Mouse (Mus musculus) hindbrain, embryonic 10.5 days (tissue): Measurements from ENCODE around the gene Gm12185. TPM values are rescaled to one million over a fixed set of nuclear protein-coding genes. Genes with fewer than 3 reads are reported as not detected.
"Not testable (repeated sequence)": the region's sequence is repeated elsewhere in the genome, so short reads cannot be mapped to it uniquely, and the experiment has no call there.

Experiments used
- DNase-seq: peaks from one replicate; pipeline ENCODE4 v3.0.0-alpha.2; 2017; ENCODE audit warnings: low spot score
- H3K27ac ChIP-seq: fragments of 300-500 bp; sonication (generic); 2 replicates; pipeline ENCODE4 v1.5.1; 2016; ENCODE audit warnings: mild to moderate bottlenecking, moderate library complexity
- H3K27me3 ChIP-seq: fragments of 300-500 bp; sonication (generic); 2 replicates; pipeline ENCODE4 v1.6.1; 2016; ENCODE audit warnings: mild to moderate bottlenecking; ENCODE audit not compliant: poor library complexity, insufficient read depth, severe bottlenecking
- H3K36me3 ChIP-seq: fragments of 300-500 bp; sonication (generic); 2 replicates; pipeline ENCODE4 v1.6.1; 2016; ENCODE audit warnings: mild to moderate bottlenecking, moderate library complexity
- H3K4me1 ChIP-seq: fragments of 300-500 bp; sonication (generic); replicated peaks from 2 replicates; pipeline ENCODE4 v1.6.1; 2016; ENCODE audit warnings: mild to moderate bottlenecking
- H3K4me3 ChIP-seq: fragments of 300-500 bp; sonication (generic); 2 replicates; pipeline ENCODE4 v1.5.1; 2016; ENCODE audit warnings: mild to moderate bottlenecking, moderate library complexity
- H3K9me3 ChIP-seq: fragments of 300-500 bp; sonication (generic); 2 replicates; pipeline ENCODE4 v1.6.1; 2016; ENCODE audit warnings: mild to moderate bottlenecking, moderate library complexity
- WGBS: fragments of 180-500 bp; shearing (Covaris S2); methylation state at CpG from one replicate; pipeline ENCODE4 v1.1.7; 2016; 5-methylcytosine and 5-hydroxymethylcytosine counted together
- polyA plus RNA-seq: library from polyadenylated mRNA; unstranded; fragments of >200 nt; fragmentation: Nextera tagmentation; extraction: Ambion mirVana; gene quantifications from 2 replicates; pipeline ENCODE4 v1.2.1, GENCODE M21; 2016

Gene Gm12185
- polyA plus RNA-seq, 1 experiment from 2014 or later = not detected

- H3K4me1 ChIP-seq, H3K27me3 ChIP-seq, DNase-seq, H3K27ac ChIP-seq, H3K36me3 ChIP-seq, H3K4me3 ChIP-seq, H3K9me3 ChIP-seq: not testable (repeated sequence)
- WGBS = no CpG with 5 or more reads among the region's 1 CpGs
Observed at GRCm38 (mm10) chr11:48974686-48975085, 17.3 kb downstream of the Gm12185 start.

DNA sequence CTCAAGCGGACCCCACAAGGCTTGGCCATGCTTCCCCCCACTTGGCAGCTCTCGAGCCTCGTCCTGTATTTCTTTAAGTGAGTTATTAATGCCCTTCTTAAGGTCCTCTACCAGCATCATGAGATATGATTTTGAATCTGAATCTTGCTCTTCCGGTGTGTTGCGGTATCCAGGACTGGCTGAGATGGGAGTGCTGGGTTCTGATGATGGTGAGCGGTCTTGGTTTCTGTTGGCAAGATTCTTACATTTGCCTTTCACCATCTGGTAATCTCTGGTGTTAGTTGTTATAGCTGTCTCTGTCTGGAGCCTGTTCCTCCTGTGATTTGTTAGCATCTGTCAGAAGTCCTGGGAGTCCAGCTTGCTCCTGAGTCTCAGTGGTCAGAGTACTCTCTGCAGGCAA is 45.9 kb downstream of the Gm12185 start, which contains the start of gene Psme2b:
TSS of gene Psme2b (minus strand) at position 101 of the 400 bp plus-strand sequence.
- not testable (repeated sequence) for H3K36me3 ChIP-seq, H3K27ac ChIP-seq, DNase-seq, H3K4me1 ChIP-seq, H3K4me3 ChIP-seq, H3K9me3 ChIP-seq, H3K27me3 ChIP-seq
- 93% methylated on average over 6 of the region's 6 CpGs for WGBS

- not testable (repeated sequence) for DNase-seq, H3K27me3 ChIP-seq, H3K4me3 ChIP-seq, H3K9me3 ChIP-seq, H3K27ac ChIP-seq, H3K36me3 ChIP-seq, H3K4me1 ChIP-seq
Observed at GRCm38 (mm10) chr11:48939286-48939685, 52.7 kb downstream of the Gm12185 start.

DNA sequence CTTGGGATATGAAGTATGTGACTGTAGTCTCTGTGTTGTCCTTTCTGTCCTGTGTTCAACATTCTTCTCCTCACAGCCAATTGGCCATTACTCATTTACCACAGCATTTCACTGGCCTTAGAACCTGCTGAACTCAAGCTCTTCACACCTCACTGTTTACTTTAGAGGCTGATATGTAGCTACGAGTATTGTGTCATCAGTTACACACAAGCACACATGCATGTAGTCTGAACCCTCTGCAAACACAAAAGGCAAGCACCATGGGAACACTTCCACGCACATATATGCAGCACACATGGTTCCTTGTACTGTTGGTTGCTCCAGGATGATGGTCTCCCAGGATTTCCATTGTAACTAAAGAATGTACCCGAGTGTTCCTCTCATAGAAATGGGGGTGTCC is 56.7 kb downstream of the Gm12185 start:
- not testable (repeated sequence) for H3K27me3 ChIP-seq, DNase-seq, H3K9me3 ChIP-seq, H3K4me1 ChIP-seq, H3K27ac ChIP-seq, H3K36me3 ChIP-seq, H3K4me3 ChIP-seq
- no CpG with 5 or more reads among the region's 3 CpGs for WGBS

- H3K9me3 ChIP-seq, H3K27me3 ChIP-seq, H3K4me1 ChIP-seq, DNase-seq, H3K27ac ChIP-seq, H3K4me3 ChIP-seq, H3K36me3 ChIP-seq: not testable (repeated sequence)
- WGBS = 86% methylated on average over 1 of the region's 1 CpGs
Observed at GRCm38 (mm10) chr11:48933923-48934322, 58.1 kb downstream of the Gm12185 start.

DNA sequence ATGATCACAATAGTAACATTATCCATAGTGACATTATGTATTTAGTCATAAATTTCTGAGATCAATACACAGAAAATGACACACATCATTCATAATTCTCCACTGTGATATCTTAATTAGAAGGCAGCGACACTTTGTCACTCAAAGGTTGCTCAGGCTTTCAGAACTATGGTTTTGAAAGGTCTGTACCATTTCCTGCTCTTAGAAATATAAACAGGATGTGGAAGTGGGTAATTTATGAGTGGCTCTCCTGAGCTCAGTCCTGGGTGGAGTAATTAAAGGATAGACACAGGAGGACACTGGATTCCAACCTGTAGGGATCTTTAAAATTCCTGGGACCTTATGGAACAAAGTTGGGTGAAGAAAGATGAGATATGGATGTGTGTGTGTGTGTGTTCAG is 58.6 kb downstream of the Gm12185 start:
- not testable (repeated sequence) for H3K4me3 ChIP-seq, H3K9me3 ChIP-seq, H3K27ac ChIP-seq, H3K27me3 ChIP-seq, H3K4me1 ChIP-seq, DNase-seq, H3K36me3 ChIP-seq
- WGBS = 90% methylated on average over 1 of the region's 1 CpGs

- not testable (repeated sequence) for H3K36me3 ChIP-seq, H3K9me3 ChIP-seq, H3K4me3 ChIP-seq, H3K27ac ChIP-seq, H3K27me3 ChIP-seq, DNase-seq, H3K4me1 ChIP-seq
- WGBS = 95% methylated on average over 1 of the region's 1 CpGs
Observed at GRCm38 (mm10) chr11:48928068-48928467, 64.0 kb downstream of the Gm12185 start.

GRCm38 (mm10) chr11:48926437-48926836 is 65.6 kb downstream of the Gm12185 start:
- H3K36me3 ChIP-seq, H3K9me3 ChIP-seq, H3K4me3 ChIP-seq, DNase-seq, H3K4me1 ChIP-seq, H3K27me3 ChIP-seq, H3K27ac ChIP-seq: not testable (repeated sequence)

DNA sequence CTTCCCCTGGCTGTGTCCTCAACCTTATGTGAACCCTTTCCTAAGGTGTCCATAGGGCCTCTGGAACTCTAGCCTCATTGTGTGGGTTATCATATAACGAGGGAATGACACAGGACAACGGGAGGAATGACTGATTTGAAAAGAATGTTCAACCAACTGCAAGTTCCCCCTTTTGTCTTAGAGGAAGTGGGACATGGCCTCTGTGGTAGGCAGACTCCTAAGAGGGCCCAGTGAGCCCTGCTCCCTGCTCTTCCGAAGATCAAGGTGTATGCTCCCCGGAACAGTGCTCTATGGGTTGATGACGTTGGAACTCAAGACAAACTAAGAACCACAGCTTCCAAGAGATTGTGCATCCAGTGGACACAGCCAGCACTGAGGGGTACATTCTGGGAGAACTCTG is 68.2 kb downstream of the Gm12185 start:
- H3K9me3 ChIP-seq, H3K4me3 ChIP-seq, H3K4me1 ChIP-seq, DNase-seq, H3K27ac ChIP-seq, H3K27me3 ChIP-seq, H3K36me3 ChIP-seq: not testable (repeated sequence)
- 93% methylated on average over 5 of the region's 5 CpGs for WGBS

GRCm38 (mm10) chr11:48918380-48918779 is 73.6 kb downstream of the Gm12185 start:
- Histone ChIP-seq H3K27ac (no peak overlapping the region), H3K36me3 (no peaks in the 10 kb centered on the region), H3K4me3 (no peak overlapping the region), H3K9me3 (no peaks in the 10 kb centered on the region), H3K4me1 (no peaks in the 10 kb centered on the region), H3K27me3 (no peaks in the 10 kb centered on the region)
- WGBS = 90% methylated on average over 3 of the region's 3 CpGs
- no peak for DNase-seq

GRCm38 (mm10) chr11:48913611-48914010 is 78.4 kb downstream of the Gm12185 start:
- H3K36me3 ChIP-seq = no peaks in the 10 kb centered on the region
- no peak overlapping the region for H3K4me3 ChIP-seq
- no peak overlapping the region for H3K27ac ChIP-seq
- DNase-seq = no peak
- H3K4me1 ChIP-seq = no peaks in the 10 kb centered on the region
- no peaks in the 10 kb centered on the region for H3K27me3 ChIP-seq
- H3K9me3 ChIP-seq = no peaks in the 10 kb centered on the region
- WGBS = 88% methylated on average over 1 of the region's 1 CpGs

GRCm38 (mm10) chr11:48908459-48908858 is 83.6 kb downstream of the Gm12185 start:
- WGBS = 60% methylated on average over 1 of the region's 1 CpGs
- DNase-seq = no peak

DNA sequence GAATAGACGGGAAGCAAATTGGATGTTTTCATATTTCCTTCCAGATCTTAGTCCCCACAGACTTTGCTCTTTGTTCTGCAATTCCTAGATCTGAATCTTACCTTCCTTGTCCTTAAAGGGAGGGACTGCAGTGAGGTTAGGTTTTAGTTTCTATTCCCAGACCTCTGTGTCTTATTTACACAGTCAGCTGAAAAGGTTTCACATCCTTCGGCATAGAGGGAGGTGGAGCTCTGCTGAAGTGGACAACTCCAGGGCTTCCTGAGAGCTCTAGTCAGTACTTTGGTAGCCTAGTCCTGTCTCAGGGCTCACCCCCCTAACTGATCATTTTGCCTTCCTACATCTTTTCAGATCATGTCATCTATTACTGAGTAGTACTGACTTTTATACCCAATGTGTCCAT is 90.0 kb downstream of the Gm12185 start, which contains the start of gene Gm5431:
TSS of gene Gm5431 (minus strand) at position 194 of the 400 bp plus-strand sequence.
- H3K27me3 ChIP-seq = no peaks in the 10 kb centered on the region
- no peaks in the 10 kb centered on the region for H3K36me3 ChIP-seq
- H3K27ac ChIP-seq = no peak within 1 kb of the TSS
- H3K4me3 ChIP-seq = no peak within 1 kb of the TSS
- H3K4me1 ChIP-seq = no peaks in the 10 kb centered on the region
- WGBS = 73% methylated on average over 2 of the region's 2 CpGs
- H3K9me3 ChIP-seq = no peaks in the 10 kb centered on the region
- no peak for DNase-seq

More at GRCm38 (mm10) chr11:48908459-48908858, 83.6 kb downstream of the Gm12185 start:
- Histone ChIP-seq H3K4me1 (no peaks in the 10 kb centered on the region), H3K27me3 (no peaks in the 10 kb centered on the region), H3K27ac (no peak overlapping the region), H3K9me3 (no peaks in the 10 kb centered on the region), H3K36me3 (no peaks in the 10 kb centered on the region), H3K4me3 (no peak overlapping the region)

GRCm38 (mm10) chr11:48901567-48901930 is 90.5 kb downstream of the Gm12185 start:
- H3K9me3 ChIP-seq, H3K36me3 ChIP-seq, DNase-seq, H3K4me3 ChIP-seq, H3K4me1 ChIP-seq, H3K27ac ChIP-seq, H3K27me3 ChIP-seq: not testable (repeated sequence)
- WGBS = 92% methylated on average over 1 of the region's 1 CpGs
